Mouse (Mus musculus): ENCODE results near the gene 1500009C09Rik.

- TF ChIP-seq CTCF (IDR thresholded peaks at IDR 0.05; ENCODE audit: extremely low read depth, insufficient read length, insufficient replicate concordance, low read depth, low read length) (no peak), POLR2A (IDR thresholded peaks at IDR 0.05; ENCODE audit: low read depth, low read length) (no peak)
These were observed 28.4 kb downstream of the 1500009C09Rik start for GRCm38 (mm10) chr15:82280638-82281037.
